Mouse (Mus musculus) forebrain, embryonic 10.5 days (tissue): Measurements from ENCODE around the gene Zdhhc13. TPM values are rescaled to one million over a fixed set of nuclear protein-coding genes. Genes with fewer than 3 reads are reported as not detected.

Experiments
- DNase-seq: peaks from one replicate; pipeline ENCODE4 v3.0.0-alpha.2; 2017; ENCODE audit warnings: low spot score; ENCODE audit errors: extremely low spot score
- H3K27ac ChIP-seq: fragments of 300-500 bp; sonication (generic); 2 replicates; pipeline ENCODE4 v1.5.1; 2016; ENCODE audit warnings: mild to moderate bottlenecking
- H3K27me3 ChIP-seq: fragments of 300-500 bp; sonication (generic); 2 replicates; pipeline ENCODE4 v1.6.1; 2016; ENCODE audit warnings: mild to moderate bottlenecking; ENCODE audit not compliant: poor library complexity, severe bottlenecking
- H3K36me3 ChIP-seq: fragments of 300-500 bp; sonication (generic); replicated peaks from 2 replicates; pipeline ENCODE4 v1.6.1; 2016; ENCODE audit warnings: mild to moderate bottlenecking, moderate library complexity
- H3K4me1 ChIP-seq: fragments of 300-500 bp; sonication (generic); 2 replicates; pipeline ENCODE4 v1.6.1; 2016
- H3K4me3 ChIP-seq: fragments of 300-500 bp; sonication (generic); 2 replicates; pipeline ENCODE4 v1.5.1; 2016; ENCODE audit warnings: mild to moderate bottlenecking, moderate library complexity
- H3K9me3 ChIP-seq: fragments of 300-500 bp; sonication (generic); 2 replicates; pipeline ENCODE4 v1.6.1; 2016; ENCODE audit warnings: mild to moderate bottlenecking, moderate library complexity
- WGBS: fragments of 180-500 bp; shearing (Covaris S2); methylation state at CpG from one replicate; pipeline ENCODE4 v1.1.7; 2016; 5-methylcytosine and 5-hydroxymethylcytosine counted together
- polyA plus RNA-seq: library from polyadenylated mRNA; unstranded; fragments of >200 nt; fragmentation: Nextera tagmentation; extraction: Ambion mirVana; gene quantifications from 2 replicates; pipeline ENCODE4 v1.2.1, GENCODE M21; 2016

The Zdhhc13 gene
- polyA plus RNA-seq, 1 experiment from 2014 or later = 29.2 TPM

DNA sequence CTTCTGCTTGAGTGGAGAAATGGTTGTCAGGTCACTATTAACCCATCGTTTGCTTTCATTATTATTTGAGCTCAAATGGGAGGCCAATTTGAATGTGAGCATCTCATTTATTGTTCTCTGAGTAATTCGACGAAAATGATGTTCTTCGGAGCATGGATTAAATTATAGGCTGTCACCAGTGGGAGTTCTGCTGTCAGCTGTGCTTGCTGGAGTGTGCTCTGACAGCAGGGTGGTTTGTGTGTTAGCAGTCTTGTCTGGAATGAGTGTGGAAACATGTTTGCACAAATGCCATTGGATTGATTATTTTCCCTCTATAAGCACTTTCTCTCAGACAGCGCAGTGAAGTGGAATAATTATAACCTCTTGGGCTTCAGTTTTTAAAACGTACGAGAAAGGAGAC is 14.6 kb downstream of the Zdhhc13 start:
- Histone ChIP-seq H3K4me3 (no peak overlapping the region), H3K36me3 (peaks cover 79% of the 10 kb centered on the region), H3K4me1 (no peaks in the 10 kb centered on the region), H3K9me3 (no peaks in the 10 kb centered on the region), H3K27me3 (no peaks in the 10 kb centered on the region), H3K27ac (no peak overlapping the region)
- DNase-seq = no peak
- WGBS = 88% methylated on average over 7 of the region's 7 CpGs

DNA sequence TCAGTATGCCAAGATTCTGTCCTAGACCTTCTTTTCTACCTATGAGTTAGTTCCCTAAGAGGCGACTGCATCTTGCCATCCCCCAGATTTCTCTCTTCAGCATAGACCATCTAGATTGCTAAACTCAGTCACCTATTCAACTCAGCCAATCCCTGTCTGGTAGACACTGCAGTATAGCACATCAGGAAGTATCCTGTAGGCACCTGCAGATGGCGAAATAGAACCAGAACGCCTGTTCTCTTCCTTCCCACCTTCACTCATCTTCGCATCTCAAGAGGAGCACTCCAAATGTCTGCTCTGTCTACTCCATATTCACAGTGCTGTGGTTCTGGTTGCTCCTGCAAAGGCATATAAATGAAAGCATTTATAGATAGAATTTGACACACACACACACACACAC is 17.8 kb downstream of the Zdhhc13 start:
- H3K27ac ChIP-seq = no peak overlapping the region
- H3K36me3 ChIP-seq = peaks cover 91% of the 10 kb centered on the region
- H3K4me1 ChIP-seq = no peaks in the 10 kb centered on the region
- WGBS = 91% methylated on average over 4 of the region's 4 CpGs
- H3K9me3 ChIP-seq = no peaks in the 10 kb centered on the region
- no peak overlapping the region for H3K4me3 ChIP-seq
- no peaks in the 10 kb centered on the region for H3K27me3 ChIP-seq
- no peak for DNase-seq

- H3K36me3 ChIP-seq = peaks cover 86% of the 10 kb centered on the region
- no peaks in the 10 kb centered on the region for H3K4me1 ChIP-seq
- H3K4me3 ChIP-seq = no peak overlapping the region
- no peak for DNase-seq
- H3K27ac ChIP-seq = no peak overlapping the region
- H3K9me3 ChIP-seq = no peaks in the 10 kb centered on the region
- WGBS = 98% methylated on average over 1 of the region's 1 CpGs
- no peaks in the 10 kb centered on the region for H3K27me3 ChIP-seq
Observed at GRCm38 (mm10) chr7:48810652-48811051, 21.8 kb downstream of the Zdhhc13 start.

DNA sequence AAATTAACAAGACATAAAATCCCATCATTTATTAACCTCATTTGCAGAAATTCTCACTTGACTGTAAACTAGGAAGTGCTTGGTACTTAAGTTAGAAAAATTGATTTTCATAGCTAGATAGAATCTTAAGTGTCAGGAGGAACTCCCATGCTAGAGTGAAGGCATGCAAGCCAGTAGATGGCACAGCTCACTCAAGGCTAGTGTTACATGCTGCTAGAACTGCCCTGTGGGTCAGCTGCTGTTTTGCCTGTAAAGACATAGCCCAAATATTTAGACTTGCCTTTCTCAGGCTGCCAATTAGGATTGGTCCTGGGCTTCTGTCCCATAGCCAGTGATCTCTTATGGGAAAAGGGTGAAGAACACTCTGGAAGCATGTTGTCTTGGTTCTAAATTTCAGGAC is 23.6 kb downstream of the Zdhhc13 start:
- Histone ChIP-seq H3K9me3 (no peaks in the 10 kb centered on the region), H3K27me3 (no peaks in the 10 kb centered on the region), H3K27ac (no peak overlapping the region), H3K4me3 (no peak overlapping the region), H3K36me3 (peaks cover 84% of the 10 kb centered on the region), H3K4me1 (no peaks in the 10 kb centered on the region)
- no peak for DNase-seq

- H3K27ac ChIP-seq = no peak overlapping the region
- WGBS = 98% methylated on average over 1 of the region's 1 CpGs
- peaks cover 84% of the 10 kb centered on the region for H3K36me3 ChIP-seq
- H3K27me3 ChIP-seq = no peaks in the 10 kb centered on the region
- H3K4me3 ChIP-seq = no peak overlapping the region
- no peak for DNase-seq
- no peaks in the 10 kb centered on the region for H3K4me1 ChIP-seq
- no peaks in the 10 kb centered on the region for H3K9me3 ChIP-seq
Observed at GRCm38 (mm10) chr7:48813594-48813993, 24.8 kb downstream of the Zdhhc13 start.

GRCm38 (mm10) chr7:48821654-48822053 is 32.9 kb downstream of the Zdhhc13 start:
- Histone ChIP-seq H3K27ac (no peak overlapping the region), H3K4me1 (no peaks in the 10 kb centered on the region), H3K4me3 (no peak overlapping the region), H3K36me3 (peaks cover 95% of the 10 kb centered on the region), H3K27me3 (no peaks in the 10 kb centered on the region), H3K9me3 (no peaks in the 10 kb centered on the region)
- 72% methylated on average over 5 of the region's 5 CpGs for WGBS
- no peak for DNase-seq

DNA sequence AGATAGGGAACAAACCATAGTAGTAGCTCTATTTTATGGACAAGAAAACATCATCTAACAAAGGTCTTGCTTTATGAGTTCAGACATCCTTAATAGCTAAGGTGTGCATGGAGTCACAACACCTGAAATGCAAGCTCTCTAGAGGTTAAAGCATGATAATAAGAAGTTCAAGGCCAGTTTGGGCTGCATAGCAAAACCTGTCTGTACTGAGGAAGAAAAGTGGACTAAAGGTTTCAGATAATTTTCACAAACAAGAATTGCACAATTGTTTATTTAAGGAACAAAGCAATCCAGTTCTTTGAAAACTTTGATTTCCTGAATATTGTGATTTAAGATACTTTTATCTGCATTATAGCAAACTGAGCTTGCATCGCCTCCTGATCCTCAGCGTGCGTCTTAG is 34.8 kb downstream of the Zdhhc13 start:
- Histone ChIP-seq H3K4me1 (no peaks in the 10 kb centered on the region), H3K9me3 (no peaks in the 10 kb centered on the region), H3K4me3 (no peak overlapping the region), H3K36me3 (peaks cover 90% of the 10 kb centered on the region), H3K27me3 (no peaks in the 10 kb centered on the region), H3K27ac (no peak overlapping the region)
- WGBS = 95% methylated on average over 3 of the region's 3 CpGs
- no peak for DNase-seq

GRCm38 (mm10) chr7:48824671-48825070 is 35.9 kb downstream of the Zdhhc13 start:
- no peak overlapping the region for H3K4me3 ChIP-seq
- no peaks in the 10 kb centered on the region for H3K27me3 ChIP-seq
- peaks cover 79% of the 10 kb centered on the region for H3K36me3 ChIP-seq
- no peaks in the 10 kb centered on the region for H3K9me3 ChIP-seq
- 86% methylated on average over 1 of the region's 1 CpGs for WGBS
- no peak overlapping the region for H3K27ac ChIP-seq
- H3K4me1 ChIP-seq = no peaks in the 10 kb centered on the region
- no peak for DNase-seq

GRCm38 (mm10) chr7:48825170-48825569 is 36.4 kb downstream of the Zdhhc13 start:
- no peaks in the 10 kb centered on the region for H3K4me1 ChIP-seq
- peaks cover 74% of the 10 kb centered on the region for H3K36me3 ChIP-seq
- DNase-seq = no peak
- no peak overlapping the region for H3K27ac ChIP-seq
- H3K9me3 ChIP-seq = no peaks in the 10 kb centered on the region
- H3K27me3 ChIP-seq = no peaks in the 10 kb centered on the region
- 94% methylated on average over 6 of the region's 6 CpGs for WGBS
- no peak overlapping the region for H3K4me3 ChIP-seq

DNA sequence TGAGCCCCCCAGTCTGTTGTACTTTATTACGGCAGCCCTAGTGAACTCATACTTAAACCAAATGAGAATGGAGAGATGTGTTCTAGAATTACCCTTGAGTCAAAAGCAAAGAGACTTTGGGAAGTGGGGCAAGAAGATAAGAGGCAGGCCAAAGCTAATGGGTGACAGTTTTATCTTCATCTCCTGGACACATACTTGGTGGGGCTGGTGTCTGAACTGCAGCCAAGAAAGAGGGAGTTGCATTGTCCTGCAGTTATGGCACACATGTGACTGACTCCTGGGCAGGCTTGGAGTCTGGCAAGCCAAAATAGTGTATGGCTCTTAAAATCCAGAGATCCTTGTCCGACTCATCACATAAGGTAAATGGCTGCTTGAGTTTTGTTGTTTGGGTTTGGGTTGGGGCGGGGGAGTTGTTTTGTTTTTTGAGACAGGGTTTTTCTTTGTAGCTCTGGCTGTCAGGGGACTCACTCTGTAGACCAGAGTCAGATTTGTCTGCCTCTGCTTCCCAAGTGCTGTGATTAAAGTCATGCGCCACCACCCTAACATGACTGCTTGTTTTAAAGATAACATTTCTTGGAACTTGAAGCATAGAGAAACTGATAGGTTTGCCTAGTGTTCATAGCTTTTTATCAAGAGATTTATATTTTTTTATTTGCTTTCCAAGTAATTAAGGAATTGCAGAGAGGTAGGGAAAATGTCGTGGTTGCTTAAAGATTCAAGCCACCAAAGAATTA is 40.5 kb downstream of the Zdhhc13 start:
- peaks cover 12% of the 10 kb centered on the region; the same call in 1 of the 2 replicates for H3K27me3 ChIP-seq
- 88% methylated on average over 5 of the region's 5 CpGs for WGBS
- no peak overlapping the region for H3K4me3 ChIP-seq
- H3K9me3 ChIP-seq = no peaks in the 10 kb centered on the region
- peaks cover 2% of the 10 kb centered on the region for H3K4me1 ChIP-seq
- H3K27ac ChIP-seq = no peak overlapping the region
- peaks cover 38% of the 10 kb centered on the region for H3K36me3 ChIP-seq
- no peak for DNase-seq

DNA sequence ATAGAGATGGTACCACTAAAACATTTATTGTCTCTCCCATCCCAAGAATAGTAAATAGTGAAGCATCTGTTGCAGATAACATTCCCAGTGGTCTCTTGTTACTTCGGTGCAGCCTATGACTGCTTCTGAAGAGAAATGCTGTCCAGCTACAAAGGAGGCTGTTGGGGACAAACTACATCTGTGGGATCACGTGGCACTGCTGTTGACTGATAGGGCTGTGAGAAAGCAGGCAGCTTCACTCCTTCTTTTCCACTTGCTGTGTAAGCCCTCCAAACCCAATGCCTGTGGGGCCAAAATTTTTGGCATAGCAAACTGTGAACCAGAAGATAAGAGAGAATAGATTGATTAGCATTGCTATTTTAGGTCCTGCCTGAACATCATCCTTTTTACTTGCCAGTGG is 41.6 kb downstream of the Zdhhc13 start:
- Histone ChIP-seq H3K36me3 (peaks cover 28% of the 10 kb centered on the region), H3K27ac (no peak overlapping the region), H3K9me3 (no peaks in the 10 kb centered on the region), H3K27me3 (peaks cover 12% of the 10 kb centered on the region; the same call in 1 of the 2 replicates), H3K4me3 (no peak overlapping the region), H3K4me1 (peaks cover 12% of the 10 kb centered on the region)
- no peak for DNase-seq
- 74% methylated on average over 2 of the region's 2 CpGs for WGBS

DNA sequence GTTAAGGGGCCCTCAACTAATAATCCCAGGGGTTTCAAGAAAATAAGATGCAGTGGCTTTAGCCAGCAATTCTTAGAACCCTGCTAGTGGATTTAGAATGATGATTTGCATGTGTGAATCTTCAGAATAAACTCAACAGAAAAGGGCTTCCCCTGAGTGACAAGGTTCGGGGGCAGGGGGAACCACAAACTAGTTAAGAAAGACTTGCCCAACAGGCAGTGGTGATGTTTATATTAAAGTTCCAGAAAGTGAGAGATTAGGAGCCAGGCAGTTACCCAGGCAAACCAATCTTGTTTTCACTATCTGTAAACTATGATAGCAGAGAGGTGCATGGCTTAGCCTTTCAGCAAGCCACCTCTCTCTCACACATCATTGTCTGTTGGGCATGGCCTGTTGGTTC is 43.9 kb downstream of the Zdhhc13 start:
- peaks cover 6% of the 10 kb centered on the region for H3K36me3 ChIP-seq
- no peak overlapping the region for H3K4me3 ChIP-seq
- no peak overlapping the region for H3K27ac ChIP-seq
- peaks cover 16% of the 10 kb centered on the region for H3K4me1 ChIP-seq
- peaks cover 12% of the 10 kb centered on the region; the same call in 1 of the 2 replicates for H3K27me3 ChIP-seq
- no peaks in the 10 kb centered on the region for H3K9me3 ChIP-seq
- WGBS = 82% methylated on average over 1 of the region's 1 CpGs
- DNase-seq = no peak

DNA sequence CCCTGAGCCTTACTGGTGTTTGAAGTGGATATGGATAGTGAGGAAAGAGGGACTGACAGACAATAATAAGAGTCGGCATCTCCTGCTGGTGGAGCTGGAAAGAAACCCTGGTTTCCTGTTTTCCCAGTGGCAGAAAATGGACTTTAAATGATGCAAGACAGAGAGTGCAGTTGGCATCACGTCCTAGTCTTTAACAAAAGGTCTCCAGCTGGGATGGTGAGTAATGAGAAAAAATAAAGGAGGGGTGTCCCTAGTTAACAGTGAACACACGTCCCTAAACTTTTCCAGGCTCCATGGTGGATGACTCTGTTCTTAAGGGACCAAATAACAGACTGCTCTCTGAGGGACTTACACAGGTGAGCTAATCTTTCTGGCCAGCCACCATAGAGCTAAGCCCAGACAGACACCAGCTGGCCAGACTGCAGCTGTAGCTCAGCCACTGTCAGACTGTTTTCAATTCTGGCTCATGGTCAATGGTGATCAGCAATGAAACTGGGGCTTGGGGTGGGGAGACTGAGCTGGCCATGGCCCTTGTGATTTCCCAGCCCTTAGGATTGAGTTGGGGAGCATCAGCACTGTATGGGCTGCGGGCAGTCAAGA is 45.7 kb downstream of the Zdhhc13 start:
- Histone ChIP-seq H3K27ac (no peak overlapping the region), H3K4me3 (no peak overlapping the region), H3K27me3 (peaks cover 12% of the 10 kb centered on the region; the same call in 1 of the 2 replicates), H3K36me3 (no peaks in the 10 kb centered on the region), H3K9me3 (no peaks in the 10 kb centered on the region), H3K4me1 (peaks cover 16% of the 10 kb centered on the region)
- no peak for DNase-seq
- WGBS = 69% methylated on average over 4 of the region's 4 CpGs
